Mouse (Mus musculus) embryonic facial prominence, embryonic 14.5 days (tissue): ENCODE results near the gene Hat1. TPM values are rescaled to one million over a fixed set of nuclear protein-coding genes. Genes with fewer than 3 reads are reported as not detected.

ENCODE experiments used
- ATAC-seq: fragments of 200-750 bp; cut with Nextera tagmentation; 2 replicates; pipeline ENCODE4 v1.8.0; 2017; ENCODE audit warnings: low read depth, moderate number of reproducible peaks, moderate TSS enrichment
- DNase-seq: peaks from one replicate; pipeline ENCODE4 v3.0.0-alpha.2; 2015; ENCODE audit warnings: low spot score
- H3K27ac ChIP-seq: fragments of 300-500 bp; sonication (generic); replicated peaks from 2 replicates; pipeline ENCODE4 v1.5.1; 2014; ENCODE audit warnings: low read depth, mild to moderate bottlenecking, low read length, moderate library complexity
- H3K27me3 ChIP-seq: fragments of 300-500 bp; sonication (generic); replicated peaks from 2 replicates; pipeline ENCODE4 v1.6.1; 2014; ENCODE audit warnings: low read length; ENCODE audit not compliant: control insufficient read depth, insufficient read depth
- H3K36me3 ChIP-seq: fragments of 300-500 bp; sonication (generic); 2 replicates; pipeline ENCODE4 v1.6.1; 2014; ENCODE audit warnings: low read length, mixed read lengths; ENCODE audit not compliant: control insufficient read depth, insufficient read depth
- H3K4me1 ChIP-seq: fragments of 300-500 bp; sonication (generic); 2 replicates; pipeline ENCODE4 v1.6.1; 2014; ENCODE audit warnings: antibody characterized with exemption, low read length; ENCODE audit not compliant: control insufficient read depth, insufficient read depth
- H3K4me2 ChIP-seq: fragments of 300-500 bp; sonication (generic); 2 replicates; pipeline ENCODE4 v1.6.1; 2014; ENCODE audit warnings: low read depth, mild to moderate bottlenecking, low read length, moderate library complexity, mixed read lengths
- H3K4me3 ChIP-seq: fragments of 300-500 bp; sonication (generic); 2 replicates; pipeline ENCODE4 v1.5.1; 2014; ENCODE audit warnings: low read depth, mild to moderate bottlenecking, low read length
- H3K9ac ChIP-seq: fragments of 300-500 bp; sonication (generic); 2 replicates; pipeline ENCODE4 v1.6.1; 2014; ENCODE audit warnings: low read depth, mild to moderate bottlenecking, low read length, moderate library complexity, mixed read lengths
- H3K9me3 ChIP-seq: fragments of 300-500 bp; sonication (generic); 2 replicates; pipeline ENCODE4 v1.6.1; 2016; ENCODE audit warnings: low read length; ENCODE audit not compliant: control insufficient read depth
- WGBS: fragments of 180-500 bp; shearing (Covaris S2); extraction: QIAGEN DNeasy Blood & Tissue Kit; methylation state at CpG from one replicate; pipeline ENCODE4 v1.1.7; 2014; 5-methylcytosine and 5-hydroxymethylcytosine counted together
- polyA plus RNA-seq: library from polyadenylated mRNA; unstranded; fragments of >200 nt; fragmentation: Nextera tagmentation; extraction: Ambion mirVana; gene quantifications from 2 replicates; pipeline ENCODE4 v1.2.1, GENCODE M21; 2014

Gene Hat1
- polyA plus RNA-seq, 1 experiment from 2014 or later: 96.6 TPM

- DNase-seq: peak; percentile 42
- no peaks in the 10 kb centered on the region for H3K36me3 ChIP-seq
- ATAC-seq: peak; percentile 50; the same call in 1 of the 2 replicates
- 15% methylated on average over 5 of the region's 7 CpGs for WGBS
- H3K9me3 ChIP-seq: peaks cover 6% of the 10 kb centered on the region; the same call in 1 of the 2 replicates
- H3K4me1 ChIP-seq: peaks cover 42% of the 10 kb centered on the region
- no peak overlapping the region for H3K4me3 ChIP-seq
- no peak overlapping the region for H3K27ac ChIP-seq
- no peak overlapping the region for H3K4me2 ChIP-seq
- no peaks in the 10 kb centered on the region for H3K27me3 ChIP-seq
- no peak overlapping the region for H3K9ac ChIP-seq
Measured at GRCm38 (mm10) chr2:71479917-71480316, 91.2 kb downstream of the Hat1 start.

GRCm38 (mm10) chr2:71481825-71482224, 93.1 kb downstream of the Hat1 start:
- 43% methylated on average over 6 of the region's 6 CpGs for WGBS
- no peak overlapping the region for H3K4me3 ChIP-seq
- DNase-seq (peak; percentile 74), ATAC-seq (no peak)
- H3K9me3 ChIP-seq: peaks cover 6% of the 10 kb centered on the region; the same call in 1 of the 2 replicates
- H3K27me3 ChIP-seq: no peaks in the 10 kb centered on the region
- H3K4me1 ChIP-seq: peaks cover 32% of the 10 kb centered on the region
- no peak overlapping the region for H3K27ac ChIP-seq
- no peaks in the 10 kb centered on the region for H3K36me3 ChIP-seq
- no peak overlapping the region for H3K9ac ChIP-seq
- no peak overlapping the region for H3K4me2 ChIP-seq

DNA sequence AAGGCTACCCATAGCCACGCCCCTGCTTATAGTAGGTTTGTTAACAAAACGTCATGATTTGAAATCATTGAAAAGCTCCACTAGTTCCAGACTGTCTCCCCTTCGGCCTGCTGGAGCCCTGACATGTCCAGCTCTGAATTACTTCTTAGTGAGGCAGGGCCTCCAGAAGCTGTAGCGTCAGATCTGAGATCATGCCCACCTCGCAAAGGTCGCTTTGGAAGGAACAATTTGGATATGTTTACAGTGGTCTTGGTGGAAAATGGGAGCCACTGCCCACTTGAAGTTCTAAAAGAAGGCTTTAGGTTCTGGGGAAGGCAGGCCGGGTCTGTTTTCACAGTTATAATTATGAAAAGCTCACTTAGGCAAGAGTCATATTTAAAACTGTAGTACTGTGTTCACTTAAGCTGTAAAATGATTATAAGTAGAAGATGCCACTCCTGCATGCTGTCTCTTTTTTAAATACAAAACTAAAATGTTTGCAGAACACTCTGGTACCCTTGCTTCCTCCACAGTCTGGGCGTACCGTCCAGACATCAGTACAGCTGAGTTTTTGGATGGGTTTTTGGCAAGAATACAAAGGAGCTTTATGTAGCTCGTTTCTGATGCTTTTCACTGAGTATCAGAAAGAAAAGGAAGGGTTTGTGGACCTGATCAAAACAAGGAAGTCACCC, 94.4 kb downstream of the Hat1 start:
- H3K4me3 ChIP-seq: no peak overlapping the region
- ATAC-seq (no peak), DNase-seq (peak; percentile 29)
- no peak overlapping the region for H3K4me2 ChIP-seq
- no peaks in the 10 kb centered on the region for H3K36me3 ChIP-seq
- H3K27ac ChIP-seq: peak overlapping the region; percentile 24; the same call in 1 of the 2 replicates
- 42% methylated on average over 10 of the region's 10 CpGs for WGBS
- no peaks in the 10 kb centered on the region for H3K9me3 ChIP-seq
- H3K27me3 ChIP-seq: no peaks in the 10 kb centered on the region
- H3K9ac ChIP-seq: no peak overlapping the region
- H3K4me1 ChIP-seq: peaks cover 32% of the 10 kb centered on the region

DNA sequence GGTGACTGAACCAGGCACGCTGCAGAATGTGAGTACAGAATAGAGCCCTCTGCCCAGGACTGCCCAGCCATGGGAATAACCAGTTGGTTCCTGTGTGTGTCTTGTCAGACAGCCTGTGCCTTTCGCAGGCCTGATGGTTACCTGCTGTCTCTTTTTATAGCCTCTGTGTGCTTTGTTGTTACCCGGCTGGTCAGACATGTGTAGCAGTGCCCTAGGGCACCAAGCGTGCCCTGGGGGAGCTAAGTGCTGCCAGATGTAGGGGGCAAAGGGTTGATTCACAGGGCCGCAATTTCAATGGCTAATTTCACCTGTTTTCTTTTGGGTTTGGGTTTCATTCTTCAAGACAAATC, 94.9 kb downstream of the Hat1 start:
- DNase-seq (no peak), ATAC-seq (no peak)
- Histone ChIP-seq H3K4me2 (no peak overlapping the region), H3K9ac (no peak overlapping the region), H3K4me3 (no peak overlapping the region), H3K4me1 (peaks cover 32% of the 10 kb centered on the region), H3K36me3 (no peaks in the 10 kb centered on the region), H3K9me3 (no peaks in the 10 kb centered on the region), H3K27ac (peak overlapping the region; percentile 24; the same call in 1 of the 2 replicates), H3K27me3 (no peaks in the 10 kb centered on the region)
- WGBS: 26% methylated on average over 5 of the region's 5 CpGs

Other genes starting within 250 kb of the Hat1 start
- gene Dync1i2, start 177.3 kb upstream of the Hat1 start, polyA plus RNA-seq: 103 and 105 TPM in 2 replicates
- 38.0 and 44.6 TPM in 2 replicates for gene Slc25a12, start 21.2 kb upstream of the Hat1 start, polyA plus RNA-seq
- gene Metap1d, start 64.3 kb downstream of the Hat1 start, polyA plus RNA-seq: 43.0 and 44.6 TPM in 2 replicates
- gene Dlx1, start 139.2 kb downstream of the Hat1 start, polyA plus RNA-seq: 13.1 and 15.2 TPM in 2 replicates
- gene Dlx2, start 157.8 kb downstream of the Hat1 start, polyA plus RNA-seq: 5.5 and 5.7 TPM in 2 replicates